Mouse (Mus musculus) kidney, postnatal 0 days (tissue): Measurements from ENCODE around the gene Grip2. TPM values are rescaled to one million over a fixed set of nuclear protein-coding genes. Genes with fewer than 3 reads are reported as not detected.

ENCODE experiments used
- ATAC-seq: fragments of 200-750 bp; cut with Nextera tagmentation; replicated peaks from 2 replicates; pipeline ENCODE4 v1.8.0; 2017; ENCODE audit warnings: low read depth, moderate number of reproducible peaks, moderate TSS enrichment, moderate library complexity; ENCODE audit not compliant: low FRiP score
- DNase-seq: peaks from one replicate; pipeline ENCODE4 v3.0.0-alpha.2; 2016; ENCODE audit warnings: low spot score
- H3K27ac ChIP-seq: fragments of 300-500 bp; sonication (generic); 2 replicates; pipeline ENCODE4 v1.5.1; 2014; ENCODE audit warnings: mild to moderate bottlenecking
- H3K27me3 ChIP-seq: fragments of 300-500 bp; sonication (generic); 2 replicates; pipeline ENCODE4 v1.6.1; 2014; ENCODE audit warnings: low read length, mixed read lengths; ENCODE audit not compliant: insufficient read depth
- H3K36me3 ChIP-seq: fragments of 300-500 bp; sonication (generic); 2 replicates; pipeline ENCODE4 v1.6.1; 2014; ENCODE audit warnings: low read length, mixed read lengths; ENCODE audit not compliant: insufficient read depth
- H3K4me1 ChIP-seq: fragments of 300-500 bp; sonication (generic); replicated peaks from 2 replicates; pipeline ENCODE4 v1.6.1; 2014; ENCODE audit warnings: antibody characterized with exemption, low read length, mixed read lengths; ENCODE audit not compliant: insufficient read depth
- H3K4me2 ChIP-seq: fragments of 300-500 bp; sonication (generic); 2 replicates; pipeline ENCODE4 v1.6.1; 2014; ENCODE audit warnings: mild to moderate bottlenecking, low read length, moderate library complexity, mixed read lengths
- H3K4me3 ChIP-seq: fragments of 300-500 bp; sonication (generic); replicated peaks from 2 replicates; pipeline ENCODE4 v1.5.1; 2014; ENCODE audit warnings: low read depth, low read length
- H3K9ac ChIP-seq: fragments of 300-500 bp; sonication (generic); 2 replicates; pipeline ENCODE4 v1.6.1; 2014; ENCODE audit warnings: low read depth, low read length
- H3K9me3 ChIP-seq: fragments of 300-500 bp; sonication (generic); replicated peaks from 2 replicates; pipeline ENCODE4 v1.6.1; 2016; ENCODE audit warnings: low read length, inconsistent platforms, mixed read lengths
- CTCF ChIP-seq: IDR thresholded peaks from 2 replicates; pipeline ENCODE4 v1.5.1; 2016; ENCODE audit warnings: antibody characterized with exemption, low read depth, mild to moderate bottlenecking, moderate library complexity
- WGBS: fragments of 180-500 bp; shearing (Covaris S2); extraction: QIAGEN DNeasy Blood & Tissue Kit; methylation state at CpG from one replicate; pipeline ENCODE4 v1.1.7; 2014; 5-methylcytosine and 5-hydroxymethylcytosine counted together
- polyA plus RNA-seq: library from polyadenylated mRNA; unstranded; fragments of >200 nt; fragmentation: Nextera tagmentation; extraction: Ambion mirVana; gene quantifications from 2 replicates; pipeline ENCODE4 v1.2.1, GENCODE M21; 2015

The Grip2 gene
- polyA plus RNA-seq, 1 experiment from 2014 or later = 0.72 TPM

- 71% methylated on average over 3 of the region's 3 CpGs for WGBS
- no peak overlapping the region for H3K4me3 ChIP-seq
- no peaks in the 10 kb centered on the region for H3K27me3 ChIP-seq
- DNase-seq = peak; percentile 50
- peaks cover 12% of the 10 kb centered on the region for H3K4me1 ChIP-seq
- no peak overlapping the region for H3K27ac ChIP-seq
- H3K9me3 ChIP-seq = no peaks in the 10 kb centered on the region
- peaks cover 58% of the 10 kb centered on the region for H3K36me3 ChIP-seq
- H3K9ac ChIP-seq = no peak overlapping the region
- ATAC-seq = no peak
- peak; percentile 62 for TF ChIP-seq CTCF
- H3K4me2 ChIP-seq = no peak overlapping the region
Observed at GRCm38 (mm10) chr6:91750976-91751375, 76.1 kb downstream of the Grip2 start.

- H3K36me3 ChIP-seq = peaks cover 55% of the 10 kb centered on the region
- 0 out of 2 replicates have a peak, but pooled peaks cover 5% of the 10 kb centered on the region for H3K4me1 ChIP-seq
- no peak for DNase-seq
Observed at GRCm38 (mm10) chr6:91746776-91747175, 80.3 kb downstream of the Grip2 start.

DNA sequence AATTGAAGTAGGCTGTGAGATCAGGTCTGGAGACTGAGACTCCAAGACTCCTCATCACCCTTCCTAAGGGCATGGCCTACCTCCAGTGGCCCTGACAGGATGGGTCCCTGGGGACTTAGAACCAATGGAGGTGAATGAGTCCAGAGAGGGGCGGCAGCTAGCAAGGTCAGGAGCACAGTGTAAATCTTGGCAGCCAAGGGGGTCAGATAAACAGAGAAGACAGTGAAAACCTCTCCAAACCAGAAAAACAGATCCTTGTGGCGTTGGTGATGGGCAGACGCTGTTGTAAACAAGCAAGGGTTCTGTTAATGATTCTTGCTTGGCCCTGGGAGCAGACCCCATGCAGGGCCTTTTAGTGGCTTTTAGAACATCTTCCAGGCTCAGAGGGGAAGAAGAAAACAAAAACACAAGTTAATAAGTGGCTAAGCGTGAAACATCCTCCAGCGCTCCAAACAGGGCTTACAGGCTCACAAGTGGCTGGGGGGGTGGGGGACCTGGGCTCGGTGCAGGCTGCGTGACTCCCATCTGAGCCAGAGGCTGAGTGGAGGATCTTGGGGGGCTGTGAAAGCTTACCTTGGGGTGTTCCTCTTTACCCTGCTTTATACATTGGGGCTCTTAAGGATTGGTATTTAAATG lies 81.0 kb downstream of the Grip2 start:
- Histone ChIP-seq H3K4me1 (0 out of 2 replicates have a peak, but pooled peaks cover 5% of the 10 kb centered on the region), H3K9me3 (no peaks in the 10 kb centered on the region), H3K4me3 (no peak overlapping the region), H3K36me3 (peaks cover 53% of the 10 kb centered on the region), H3K9ac (no peak overlapping the region), H3K4me2 (no peak overlapping the region), H3K27ac (peak overlapping the region; percentile 27; the same call in 1 of the 2 replicates), H3K27me3 (no peaks in the 10 kb centered on the region)
- no peak for DNase-seq
- TF ChIP-seq CTCF = no peak
- peak; percentile 62 for ATAC-seq
- 59% methylated on average over 7 of the region's 7 CpGs for WGBS

More at GRCm38 (mm10) chr6:91746776-91747175, 80.3 kb downstream of the Grip2 start:
- H3K4me3 ChIP-seq = no peak overlapping the region
- 56% methylated on average over 5 of the region's 5 CpGs for WGBS
- no peak overlapping the region for H3K4me2 ChIP-seq
- no peaks in the 10 kb centered on the region for H3K9me3 ChIP-seq
- TF ChIP-seq CTCF = no peak
- no peak overlapping the region for H3K9ac ChIP-seq
- H3K27ac ChIP-seq = 0 out of 2 replicates have a peak overlapping the region, but pooled peaks have one; percentile 19
- ATAC-seq = no peak
- H3K27me3 ChIP-seq = no peaks in the 10 kb centered on the region

- ATAC-seq = no peak
- no peaks in the 10 kb centered on the region for H3K27me3 ChIP-seq
- peaks cover 51% of the 10 kb centered on the region for H3K36me3 ChIP-seq
- no peak for TF ChIP-seq CTCF
- H3K4me3 ChIP-seq = no peak overlapping the region
- H3K27ac ChIP-seq = peak overlapping the region; percentile 27; the same call in 1 of the 2 replicates
- no peak overlapping the region for H3K4me2 ChIP-seq
- 0 out of 2 replicates have a peak, but pooled peaks cover 5% of the 10 kb centered on the region for H3K4me1 ChIP-seq
- DNase-seq = no peak
- 77% methylated on average over 3 of the region's 3 CpGs for WGBS
- no peaks in the 10 kb centered on the region for H3K9me3 ChIP-seq
- no peak overlapping the region for H3K9ac ChIP-seq
Observed at GRCm38 (mm10) chr6:91745246-91745645, 81.8 kb downstream of the Grip2 start.

DNA sequence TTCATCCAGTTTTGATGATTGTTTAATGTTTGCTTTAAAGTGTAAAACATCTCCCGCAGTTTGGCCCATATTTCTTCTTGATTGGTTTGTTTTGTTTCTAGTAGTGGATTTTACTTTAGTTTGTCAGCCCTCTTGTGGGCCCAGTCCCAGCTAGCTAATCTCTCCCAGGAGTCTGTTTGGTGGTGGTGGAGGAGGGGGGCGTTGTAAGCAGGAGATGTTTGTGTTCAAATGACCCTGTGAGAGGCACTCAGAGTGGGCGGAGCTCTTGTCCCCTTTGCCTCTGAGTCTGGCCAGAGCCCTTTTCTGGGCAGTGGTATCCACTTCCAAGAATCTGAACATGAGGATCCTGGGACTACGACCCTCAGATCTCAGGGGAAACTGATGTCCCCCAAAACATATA lies 83.2 kb downstream of the Grip2 start:
- peak; percentile 6; the same call in 1 of the 2 replicates for TF ChIP-seq CTCF
- Histone ChIP-seq H3K36me3 (peaks cover 53% of the 10 kb centered on the region), H3K27me3 (no peaks in the 10 kb centered on the region), H3K4me2 (no peak overlapping the region), H3K4me1 (0 out of 2 replicates have a peak, but pooled peaks cover 5% of the 10 kb centered on the region), H3K9me3 (no peaks in the 10 kb centered on the region), H3K4me3 (no peak overlapping the region), H3K27ac (peak overlapping the region; percentile 60), H3K9ac (no peak overlapping the region)
- DNase-seq = peak; percentile 89
- ATAC-seq = no peak; the same call in 1 of the 2 replicates
- WGBS = 32% methylated on average over 4 of the region's 4 CpGs

DNA sequence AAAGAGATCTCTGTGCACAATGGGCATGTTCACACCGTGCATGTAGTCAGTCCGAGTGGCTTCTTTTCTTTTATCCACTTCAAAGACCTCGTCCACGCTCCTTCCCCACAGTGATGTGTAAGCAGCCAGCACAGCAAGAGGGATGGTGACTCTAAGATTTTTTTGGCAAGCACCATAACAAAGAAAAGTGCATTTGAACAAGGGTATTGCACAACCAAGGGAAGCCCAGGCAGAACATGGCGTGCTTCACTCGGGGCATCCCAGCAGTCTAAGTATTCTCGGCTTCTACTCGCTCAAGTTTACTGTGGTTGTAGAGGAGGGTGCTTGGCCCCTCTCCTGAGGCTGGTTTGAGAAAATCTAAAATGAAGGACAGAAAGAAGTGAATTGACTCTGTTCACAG lies 84.1 kb downstream of the Grip2 start:
- TF ChIP-seq CTCF = no peak
- ATAC-seq (no peak), DNase-seq (no peak)
- WGBS = 86% methylated on average over 8 of the region's 8 CpGs
- H3K9ac ChIP-seq = no peak overlapping the region
- no peaks in the 10 kb centered on the region for H3K27me3 ChIP-seq
- no peak overlapping the region for H3K4me2 ChIP-seq
- H3K27ac ChIP-seq = peak overlapping the region; percentile 60; the same call in 1 of the 2 replicates
- H3K9me3 ChIP-seq = no peaks in the 10 kb centered on the region
- 0 out of 2 replicates have a peak, but pooled peaks cover 5% of the 10 kb centered on the region for H3K4me1 ChIP-seq
- H3K36me3 ChIP-seq = peaks cover 53% of the 10 kb centered on the region
- no peak overlapping the region for H3K4me3 ChIP-seq
